Mouse (Mus musculus) retina, postnatal 1 day (tissue): ENCODE measurements at regions not wholly inside any gene's neighbourhood (a gene's known extent, or its start where the extent isn't known, plus 50 kb on each side); places are given as distances from the start of the nearest gene placed in this dataset.
A peak's percentile ranks its signal among the peaks of the same experiment; 100 is the strongest.
"Not testable (repeated sequence)": the region's sequence is repeated elsewhere in the genome, so short reads cannot be mapped to it uniquely, and the experiment has no call there.

ENCODE experiments used
- DNase-seq: peaks from one replicate; pipeline ENCODE4 v3.0.0-alpha.2; 2012

- DNase-seq: peak; percentile 67
Observed at GRCm38 (mm10) chrX:19903962-19904930, 155.1 kb upstream of the Chst7 start.

GRCm38 (mm10) chrX:19906646-19907371, 152.6 kb upstream of the Chst7 start:
- DNase-seq: peak; percentile 14

DNA sequence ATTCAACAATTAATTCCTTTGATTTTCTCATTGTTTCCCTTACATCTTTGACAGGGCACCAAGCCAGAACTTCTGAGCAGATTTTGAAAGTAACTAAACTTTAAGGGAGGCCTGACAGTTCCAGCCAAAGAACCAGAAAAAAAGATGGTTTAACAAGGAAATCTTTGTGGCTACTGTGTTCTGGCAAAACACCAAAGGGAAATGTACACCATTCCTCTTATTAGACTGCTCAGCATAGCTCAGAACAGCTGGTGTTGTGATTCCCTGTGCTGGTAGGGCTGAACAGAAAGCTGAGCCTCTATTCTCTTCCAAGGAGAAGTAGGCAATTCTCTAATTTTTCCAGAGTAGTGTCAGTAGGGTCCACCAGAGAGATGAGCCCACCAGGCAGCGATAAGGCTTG, 142.4 kb upstream of the Chst7 start:
- DNase-seq: no peak

GRCm38 (mm10) chrX:19929376-19929775, 130.0 kb upstream of the Chst7 start:
- DNase-seq: not testable (repeated sequence)

GRCm38 (mm10) chrX:19929866-19930265, 129.5 kb upstream of the Chst7 start:
- DNase-seq: no peak

DNA sequence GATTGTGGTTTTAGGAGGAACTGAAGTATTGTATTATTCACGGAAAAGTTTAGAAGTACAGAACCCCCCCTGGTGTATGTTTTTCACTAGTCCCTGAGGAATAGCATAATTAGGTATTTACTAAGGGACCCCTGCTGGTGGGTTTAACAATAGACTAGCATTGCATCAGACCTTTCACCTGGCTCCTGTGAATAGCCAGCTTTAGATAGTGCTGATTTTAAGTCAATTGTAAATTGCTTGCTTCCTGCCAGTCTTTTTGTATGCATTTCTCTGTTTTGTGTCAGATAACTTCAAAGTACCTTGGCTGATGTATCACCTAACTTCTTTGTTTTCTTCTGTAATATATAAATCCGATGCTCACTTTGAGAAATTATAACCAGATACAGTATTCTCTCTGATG, 116.1 kb upstream of the Chst7 start:
- DNase-seq: no peak
